Comparison of ENCODE assay signal across 16 mouse cellular contexts in the genomic region with DNA sequence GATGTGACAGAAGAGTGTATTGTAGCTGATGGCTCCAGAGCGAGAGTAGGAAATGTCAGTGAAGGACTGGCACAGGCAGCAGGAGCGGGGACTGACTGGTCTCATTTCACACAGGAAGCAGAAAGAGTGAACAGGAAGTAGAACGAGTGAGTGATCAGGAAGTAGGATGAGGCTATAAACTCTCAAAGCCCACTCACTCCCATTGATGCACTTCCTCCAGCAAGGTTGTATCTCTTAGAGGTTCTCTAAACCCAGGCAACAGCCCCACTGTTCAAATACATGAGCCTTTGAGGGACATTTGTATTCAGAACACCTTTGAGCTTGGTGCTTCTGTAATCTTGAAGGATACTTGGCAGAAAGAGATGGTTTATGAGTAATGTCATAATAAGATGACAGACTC. TPM values are rescaled to one million over a fixed set of nuclear protein-coding genes. Genes with fewer than 3 reads are reported as not detected.
DNase-seq lines count a peak whose midpoint lies in the region; ATAC-seq and TF ChIP-seq lines count a peak whose summit lies in the region.
"Had no signal": no experiment of that assay in that cellular context is flagged by ENCODE, and none has a peak within 500 bp of the region (broad histone marks: within the 10 kb centered on the region; RNA-seq: fewer than 3 reads in every experiment).

No protein-coding gene starts in this region.

- TF ChIP-seq POLR2A in heart, adult 2 months (IDR thresholded peaks at IDR 0.05; ENCODE audit: insufficient read depth, low read depth, low read length) = no peak

- peak; percentile 42 for DNase-seq in 3134 (ENCODE audit: extremely low read depth, insufficient read length, low spot score)
- peak; percentile 57 for DNase-seq in 416B (ENCODE audit: low read depth)
- peak; percentile 48 for DNase-seq in adipocyte (ENCODE audit: low spot score)
- no peak for DNase-seq in left cerebral cortex, postnatal 14 days (ENCODE audit: low spot score in 2 of 2)
- no peak for DNase-seq in midbrain, embryonic 11.5 days (ENCODE audit: low spot score, missing footprints)
- no peak for DNase-seq in heart, adult 2 months
- DNase-seq: cerebellum, postnatal 10 days; lung, postnatal 14 days; midbrain, embryonic 14.5 days; right cerebral cortex, postnatal 25 days; thymus, postnatal 36 days had no signal

- no peak overlapping the region for H3K9ac ChIP-seq in midbrain, embryonic 11.5 days (ENCODE audit: low read length)
- H3K9ac ChIP-seq in heart, adult 2 months (ENCODE audit: low read depth, low read length) = no peak overlapping the region
- H3K9ac ChIP-seq: forebrain, embryonic 12.5 days; intestine, embryonic 15.5 days had no signal

- peak; percentile 70 for ATAC-seq in megakaryocyte, adult 5-6 weeks (ENCODE audit: poor library complexity, severe bottlenecking)
- no peak for ATAC-seq in midbrain, embryonic 11.5 days (ENCODE audit: low FRiP score)
- ATAC-seq: intestine, embryonic 15.5 days had no signal

- intact Hi-C loops in left cerebral cortex, postnatal 14 days (cut with DNase I) = no loop called here
- intact Hi-C loops in heart, adult 2 months (cut with DNase I) = no loop called here

- TF ChIP-seq EP300 in heart, adult 2 months (IDR thresholded peaks at IDR 0.05; ENCODE audit: insufficient read depth, low read depth, low read length) = no peak

- 91% methylated on average over 3 of the region's 3 CpGs for WGBS in midbrain, embryonic 11.5 days
- 62% methylated on average over 3 of the region's 3 CpGs for WGBS in heart, adult 2 months

- peaks cover 2% of the 10 kb centered on the region for H3K36me3 ChIP-seq in midbrain, embryonic 11.5 days (ENCODE audit: control insufficient read depth, insufficient read depth, low read length)
- peaks cover 6% of the 10 kb centered on the region; the same call in 1 of the 2 replicates for H3K36me3 ChIP-seq in heart, adult 2 months (ENCODE audit: control insufficient read depth, insufficient read depth, low read length)

- no peaks in the 10 kb centered on the region for H3K79me2 ChIP-seq in heart, adult 2 months (replicated peaks; ENCODE audit: control insufficient read depth, insufficient read depth, low read length)

- no peak overlapping the region for H3K27ac ChIP-seq in midbrain, embryonic 11.5 days (ENCODE audit: low read depth, low read length)
- H3K27ac ChIP-seq in heart, adult 2 months = no peak overlapping the region
- H3K27ac ChIP-seq: forebrain, embryonic 12.5 days; intestine, embryonic 15.5 days; kidney, postnatal 0 days had no signal

- no peaks in the 10 kb centered on the region for H3K4me1 ChIP-seq in midbrain, embryonic 11.5 days (ENCODE audit: control insufficient read depth, insufficient read depth, low read length)
- no peaks in the 10 kb centered on the region for H3K4me1 ChIP-seq in heart, adult 2 months (ENCODE audit: control insufficient read depth, insufficient read depth, low read length)
- H3K4me1 ChIP-seq: forebrain, embryonic 12.5 days; intestine, embryonic 15.5 days had no signal

- no peak overlapping the region for H3K4me3 ChIP-seq in midbrain, embryonic 11.5 days (ENCODE audit: low read depth, low read length)
- no peak overlapping the region for H3K4me3 ChIP-seq in heart, adult 2 months
- H3K4me3 ChIP-seq: forebrain, embryonic 12.5 days; intestine, embryonic 15.5 days had no signal

- no peak overlapping the region for H3K4me2 ChIP-seq in midbrain, embryonic 11.5 days
- H3K4me2 ChIP-seq: forebrain, embryonic 12.5 days; intestine, embryonic 15.5 days had no signal

- H3K27me3 ChIP-seq in midbrain, embryonic 11.5 days (ENCODE audit: control insufficient read depth, insufficient read depth, low read length) = no peaks in the 10 kb centered on the region
- H3K27me3 ChIP-seq in heart, adult 2 months (ENCODE audit: control insufficient read depth, insufficient read depth, low read length) = no peaks in the 10 kb centered on the region
- H3K27me3 ChIP-seq: forebrain, embryonic 12.5 days; intestine, embryonic 15.5 days; Patski had no signal

- TF ChIP-seq CTCF in heart, adult 2 months (IDR thresholded peaks at IDR 0.05) = no peak

- H3K9me3 ChIP-seq in midbrain, embryonic 11.5 days (ENCODE audit: control insufficient read depth, low read length) = no peaks in the 10 kb centered on the region
- H3K9me3 ChIP-seq: forebrain, embryonic 12.5 days; intestine, embryonic 15.5 days had no signal

RNA-seq across cellular contexts. Expression of a gene that starts 15.7 kb away (rescaled TPM):
- 133 and 149 TPM in 2 replicates for total RNA-seq in megakaryocyte, adult 5-6 weeks (2015)
- 118 and 136 TPM in 2 replicates for total RNA-seq in megakaryocyte, adult 5-6 weeks (2017)
- 10 to 100 TPM; 19.0 to 25.5 TPM for total RNA-seq in left cerebral cortex, postnatal 14 days (2021)
- 20.5 and 21.7 TPM in 2 replicates for polyA plus RNA-seq in midbrain, embryonic 11.5 days (2014; fragmentation: Nextera tagmentation; extraction: Ambion mirVana)
- total RNA-seq in heart, adult 2 months (2021) = 10 to 100 TPM; 10.1 to 13.8 TPM
- 6.0 and 7.4 TPM in 2 replicates for polyA plus RNA-seq in heart, adult 2 months (2012; rRNA removed)

Comparison
In these comparisons a context has a peak if more than half of its experiments do, and no peak if none do; other contexts are left out.
1. DNase-seq: peak in 3134 (single experiment), 416B (single experiment) and adipocyte (single experiment); none in left cerebral cortex, postnatal 14 days (0 of 2), midbrain, embryonic 11.5 days (single experiment) and heart, adult 2 months (0 of 2).
2. RNA of a gene that starts 15.7 kb away (total RNA-seq): 118 to 149 TPM in megakaryocyte, adult 5-6 weeks; 19.0 to 25.5 TPM in left cerebral cortex, postnatal 14 days and 10.1 to 13.8 TPM in heart, adult 2 months; every median in the first group is over 4 times any median in the second.